Mouse (Mus musculus) megakaryocyte-erythroid progenitor cell, adult 5-6 weeks (primary cell): ENCODE measurements around the gene Mob3b. TPM values are rescaled to one million over a fixed set of nuclear protein-coding genes. Genes with fewer than 3 reads are reported as not detected.
"Not testable (repeated sequence)": the region's sequence is repeated elsewhere in the genome, so short reads cannot be mapped to it uniquely, and the experiment has no call there.

Experiments used
- ATAC-seq: replicated peaks from 2 replicates; pipeline ENCODE4 v1.8.0; 2016; ENCODE audit warnings: mild to moderate bottlenecking, inconsistent platforms; ENCODE audit not compliant: severe bottlenecking, poor library complexity, low FRiP score, low TSS enrichment
- total RNA-seq, 2 experiments: library from RNA; stranded (forward) in 1 of 2; stranded (reverse) in 1 of 2; fragments of 200-1000, 215-1000 nt in 1 of 2; fragments of >200 nt in 1 of 2; fragmentation: Nextera tagmentation in 1 of 2; gene quantifications; 2 replicates each; pipeline ENCODE4 v1.2.3; 2014 to 2017

Gene Mob3b
- total RNA-seq, 2 experiments from 2014 or later, result 2.1 to 3.1 TPM

- 0 out of 2 replicates have a peak, but pooled peaks have one; percentile 34 for ATAC-seq
These were observed 210.1 kb downstream of the Mob3b start for GRCm38 (mm10) chr4:34947181-34947580.

- ATAC-seq, result no peak
These were observed 216.2 kb downstream of the Mob3b start for GRCm38 (mm10) chr4:34941046-34941445.

- not testable (repeated sequence) for ATAC-seq
These were observed 228.9 kb downstream of the Mob3b start for GRCm38 (mm10) chr4:34928386-34928785.

DNA sequence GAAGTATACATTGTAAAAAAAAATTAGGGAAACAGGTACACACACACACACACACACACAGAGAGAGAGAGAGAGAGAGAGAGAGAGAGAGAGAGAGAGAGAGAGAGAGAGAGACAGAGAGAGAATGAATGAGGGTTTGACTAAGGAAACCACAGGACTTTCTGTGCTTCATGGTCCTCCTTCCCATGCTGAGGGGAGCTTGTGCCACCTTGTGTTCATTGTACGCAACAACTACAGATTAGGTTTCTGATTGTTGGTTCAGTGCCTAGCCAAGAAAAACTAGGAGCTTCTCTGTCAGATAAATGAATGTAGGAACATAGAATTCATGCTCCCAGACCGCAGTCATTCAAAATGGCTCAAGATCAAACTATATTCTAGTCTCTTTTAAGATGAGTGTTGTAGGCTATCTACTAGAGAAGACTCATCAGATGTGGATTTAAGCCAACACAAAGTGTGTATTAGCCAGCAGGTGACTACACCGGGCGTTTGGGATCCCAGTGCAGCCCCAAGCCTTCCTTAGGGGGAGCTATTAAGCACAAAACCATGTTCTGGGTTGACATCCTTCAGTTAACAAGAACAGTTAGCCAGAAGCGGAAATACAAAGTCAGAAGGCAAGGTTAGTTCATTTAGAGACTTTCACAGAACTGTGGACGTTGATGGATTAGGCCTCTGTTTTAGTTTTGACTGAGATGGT is 235.0 kb downstream of the Mob3b start:
- peak; percentile 95 for ATAC-seq

GRCm38 (mm10) chr4:34917400-34917799 is 239.9 kb downstream of the Mob3b start:
- no peak for ATAC-seq

- ATAC-seq, result no peak
These were observed 245.1 kb downstream of the Mob3b start for GRCm38 (mm10) chr4:34912171-34912570.

GRCm38 (mm10) chr4:34911401-34911800 is 245.9 kb downstream of the Mob3b start:
- no peak for ATAC-seq

DNA sequence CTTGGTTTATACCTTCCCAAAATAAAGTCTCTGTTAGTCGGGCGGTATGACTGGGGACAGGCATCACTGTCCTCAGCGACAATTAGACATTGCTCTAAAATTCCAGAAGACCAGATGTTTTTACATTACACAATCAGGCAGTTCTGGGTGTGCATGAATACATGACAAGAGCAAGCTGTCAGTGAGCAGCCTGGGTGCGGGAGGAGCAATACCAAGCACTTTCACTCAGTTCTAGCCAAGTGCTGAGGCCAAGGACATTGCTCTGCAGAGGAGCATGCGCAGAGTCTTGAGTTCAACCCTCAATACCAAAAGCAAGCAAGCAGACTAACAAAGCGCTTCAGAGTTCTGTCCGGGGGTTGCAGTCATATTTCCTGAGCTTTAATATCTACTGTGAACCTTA is 249.2 kb downstream of the Mob3b start:
- ATAC-seq, result no peak

- ATAC-seq, result no peak
These were observed 250.3 kb downstream of the Mob3b start for GRCm38 (mm10) chr4:34907026-34907425.

DNA sequence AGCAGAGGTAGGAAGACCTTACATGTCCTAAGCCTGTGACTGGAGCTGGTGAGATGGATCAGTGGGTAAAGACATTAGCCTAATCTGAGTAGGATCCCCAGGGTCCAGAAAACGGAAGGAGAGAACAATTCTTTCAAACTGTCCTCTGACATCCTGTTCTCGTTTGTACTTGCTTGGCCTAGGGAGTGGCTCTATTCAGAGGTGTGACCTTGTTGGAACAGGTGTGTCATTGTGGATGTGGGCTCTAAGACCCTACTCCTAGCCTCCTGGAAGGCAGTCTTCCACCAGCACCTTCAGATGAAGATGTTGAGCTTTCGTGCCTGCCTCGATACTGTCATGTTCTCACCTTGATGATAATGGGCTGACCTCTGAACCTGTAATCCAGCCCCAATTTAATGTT is 251.1 kb downstream of the Mob3b start:
- no peak for ATAC-seq

- 0 out of 2 replicates have a peak, but pooled peaks have one; percentile 37 for ATAC-seq
These were observed 251.9 kb downstream of the Mob3b start for GRCm38 (mm10) chr4:34905396-34905795.

GRCm38 (mm10) chr4:34901582-34901981 is 255.7 kb downstream of the Mob3b start:
- not testable (repeated sequence) for ATAC-seq

DNA sequence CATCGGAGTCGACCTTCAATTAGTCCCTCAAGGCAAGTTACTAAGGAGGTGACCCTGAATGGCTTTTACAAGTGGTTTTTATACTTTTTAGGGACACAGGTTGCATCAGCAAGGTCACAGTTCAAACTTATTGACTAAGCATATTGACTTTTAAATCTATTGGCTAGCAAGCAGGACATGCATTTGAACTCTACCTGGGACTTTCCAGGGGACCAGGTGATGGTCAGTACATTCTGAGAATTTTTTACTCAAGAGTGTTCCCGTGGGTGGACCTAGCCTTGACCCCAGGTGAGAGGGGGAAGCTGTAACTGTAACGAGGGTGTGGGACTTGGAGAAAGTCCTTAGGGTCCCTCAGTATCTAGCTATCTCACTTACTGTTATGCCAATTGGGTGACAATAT is 256.1 kb downstream of the Mob3b start:
- no peak for ATAC-seq

DNA sequence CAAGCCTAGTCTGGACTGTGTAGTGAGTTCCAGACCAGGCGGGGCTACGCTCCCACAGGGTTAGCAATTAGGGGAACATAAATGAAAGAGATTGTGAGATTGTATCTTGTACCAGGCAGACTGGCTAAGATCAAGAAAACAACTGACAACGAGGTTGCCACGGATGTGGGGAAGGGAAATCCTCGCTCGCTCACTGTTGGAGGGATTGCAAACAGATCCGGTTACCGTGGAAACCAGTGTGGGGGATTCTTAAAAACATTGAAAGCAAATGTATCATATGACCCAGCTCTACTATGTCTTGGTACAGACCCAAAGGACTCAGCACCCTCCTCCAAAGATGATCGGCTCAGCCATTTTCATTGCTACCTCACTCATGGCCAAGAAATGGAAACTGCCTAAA is 257.1 kb downstream of the Mob3b start:
- no peak for ATAC-seq

- ATAC-seq, result no peak
These were observed 258.0 kb downstream of the Mob3b start for GRCm38 (mm10) chr4:34899322-34899721.

Other genes with a start within 250 kb of the Mob3b start
- gene Ifnk, start 5.4 kb downstream of the Mob3b start, total RNA-seq (2014; fragmentation: Nextera tagmentation), result not detected in 2 replicates
- not detected in 2 replicates for gene Ifnk, start 5.4 kb downstream of the Mob3b start, total RNA-seq (2017)
- 11.0 and 23.3 TPM in 2 replicates for gene C9orf72, start 68.7 kb upstream of the Mob3b start, total RNA-seq (2014; fragmentation: Nextera tagmentation)
- 9.1 and 13.8 TPM in 2 replicates for gene C9orf72, start 68.7 kb upstream of the Mob3b start, total RNA-seq (2017)